ENCODE assay signal across 23 mouse cellular contexts in the genomic region with DNA sequence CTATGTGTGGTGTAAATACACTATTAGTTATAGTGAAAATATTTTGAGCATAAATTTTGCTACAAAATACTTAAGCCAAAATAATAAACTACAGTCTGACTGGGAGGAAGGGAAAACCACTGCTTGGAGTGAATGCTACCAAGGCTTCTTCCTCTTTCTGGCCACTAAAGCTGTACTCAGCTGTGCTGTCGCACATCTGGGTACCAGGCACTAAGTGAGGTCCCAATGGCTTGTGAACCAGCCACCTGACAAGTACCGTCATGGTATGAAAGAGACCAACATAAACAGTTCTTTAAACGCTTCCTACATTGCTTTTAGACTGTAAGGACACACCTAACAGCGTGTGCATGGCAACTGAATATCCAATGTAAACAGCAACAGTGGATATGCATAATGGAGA. TPM values are rescaled to one million over a fixed set of nuclear protein-coding genes. Genes with fewer than 3 reads are reported as not detected.
DNase-seq lines count a peak whose midpoint lies in the region; ATAC-seq and TF ChIP-seq lines count a peak whose summit lies in the region.
"Had no signal": no experiment of that assay in that cellular context is flagged by ENCODE, and none has a peak within 500 bp of the region (broad histone marks: within the 10 kb centered on the region; RNA-seq: fewer than 3 reads in every experiment).

No protein-coding gene starts in this region.

- peak overlapping the region; percentile 50; the same call in 1 of the 2 replicates for H3K4me2 ChIP-seq in CH12.LX (ENCODE audit: insufficient read depth, low read depth, poor library complexity, severe bottlenecking)
- H3K4me2 ChIP-seq in forebrain, embryonic 11.5 days (ENCODE audit: low read depth, low read length, severe bottlenecking): no peak overlapping the region
- H3K4me2 ChIP-seq in liver, embryonic 12.5 days: no peak overlapping the region
- H3K4me2 ChIP-seq: forebrain, embryonic 15.5 days; hindbrain, embryonic 13.5 days; intestine, embryonic 15.5 days had no signal

- no peaks in the 10 kb centered on the region; the same call in 1 of the 2 replicates for H3K79me2 ChIP-seq in CH12.LX (replicated peaks; ENCODE audit: control insufficient read depth, extremely low read depth, insufficient read depth, poor library complexity, severe bottlenecking)

- peak; percentile 62 for DNase-seq in CH12.LX (ENCODE audit: extremely low read depth)
- DNase-seq in splenic B cell, adult 2 months (ENCODE audit: low read depth, low spot score): peak; percentile 8
- no peak for DNase-seq in forebrain, embryonic 11.5 days (ENCODE audit: low spot score)
- no peak for DNase-seq in natural killer cell, adult 2 months (ENCODE audit: low spot score in 2 of 2)
- DNase-seq: adrenal gland, adult 8-10 months; adrenal gland, postnatal 25 days; B cell, adult 2 months; cerebellum, adult 11-12 months; cerebellum, adult 8-10 months; cerebellum, postnatal 10 days; cerebellum, postnatal 36 days; gastrocnemius, postnatal 25 days; heart, adult 2 months had no signal

- H3K36me3 ChIP-seq in CH12.LX (replicated peaks in 1 of 2; ENCODE audit: control insufficient read depth in 1 of 2, insufficient read depth in 1 of 2, low read length in 1 of 2): peaks cover 14 to 37% of the 10 kb centered on the region in 2 experiments
- peaks cover 9% of the 10 kb centered on the region for H3K36me3 ChIP-seq in splenic B cell, adult 2 months (ENCODE audit: control insufficient read depth, insufficient read depth, low read length, poor library complexity, severe bottlenecking)
- H3K36me3 ChIP-seq in forebrain, embryonic 11.5 days (ENCODE audit: control insufficient read depth, insufficient read depth, low read length): no peaks in the 10 kb centered on the region
- peaks cover 80% of the 10 kb centered on the region for H3K36me3 ChIP-seq in liver, embryonic 12.5 days
- H3K36me3 ChIP-seq: intestine, embryonic 15.5 days had no signal

- peaks cover 10 to 43% of the 10 kb centered on the region in 2 experiments for H3K4me1 ChIP-seq in CH12.LX (ENCODE audit: control insufficient read depth in 1 of 2, insufficient read depth in 2 of 2)
- H3K4me1 ChIP-seq in forebrain, embryonic 11.5 days (replicated peaks; ENCODE audit: control insufficient read depth, insufficient read depth, low read length): no peaks in the 10 kb centered on the region
- H3K4me1 ChIP-seq in liver, embryonic 12.5 days: no peaks in the 10 kb centered on the region
- H3K4me1 ChIP-seq: forebrain, embryonic 10.5 days; forebrain, embryonic 15.5 days; heart, embryonic 10.5 days; hindbrain, embryonic 10.5 days; hindbrain, embryonic 13.5 days; intestine, embryonic 15.5 days had no signal

- H3K4me3 ChIP-seq in CH12.LX (replicated peaks in 1 of 3; ENCODE audit: low read depth in 2 of 3, low read length in 2 of 3, poor library complexity in 1 of 3): peak overlapping the region in 1 of 3 experiments; percentile 19
- no peak overlapping the region for H3K4me3 ChIP-seq in forebrain, embryonic 11.5 days (ENCODE audit: low read depth, low read length)
- no peak overlapping the region for H3K4me3 ChIP-seq in liver, embryonic 12.5 days
- H3K4me3 ChIP-seq: forebrain, embryonic 10.5 days; forebrain, embryonic 15.5 days; heart, adult 2 months; heart, embryonic 10.5 days; hindbrain, embryonic 10.5 days; hindbrain, embryonic 13.5 days; intestine, embryonic 15.5 days had no signal

- H3K27me3 ChIP-seq in CH12.LX (replicated peaks): no peaks in the 10 kb centered on the region
- H3K27me3 ChIP-seq in splenic B cell, adult 2 months (ENCODE audit: control insufficient read depth, insufficient read depth, low read length, poor library complexity, severe bottlenecking): no peaks in the 10 kb centered on the region
- no peaks in the 10 kb centered on the region for H3K27me3 ChIP-seq in forebrain, embryonic 11.5 days (ENCODE audit: control insufficient read depth, insufficient read depth, low read length)
- no peaks in the 10 kb centered on the region for H3K27me3 ChIP-seq in liver, embryonic 12.5 days (replicated peaks)
- H3K27me3 ChIP-seq: forebrain, embryonic 15.5 days; hindbrain, embryonic 13.5 days; intestine, embryonic 15.5 days had no signal

- dilution Hi-C loops in CH12.LX (cut with MboI; ENCODE audit: extremely low pct_ligation_motif_present, extremely low pct_unique_long_range_greater_than_20kb, low sequenced_read_pairs): no loop called here

- TF ChIP-seq EP300 in CH12.LX (IDR thresholded peaks at IDR 0.05; ENCODE audit: low read length): peak; percentile 6; the same call in 1 of the 2 replicates

- 92% methylated on average over 4 of the region's 4 CpGs for WGBS in forebrain, embryonic 11.5 days
- 86% methylated on average over 4 of the region's 4 CpGs for WGBS in liver, embryonic 12.5 days (ENCODE audit: insufficient replicate concordance)

- in situ Hi-C loops in CH12.LX (cut with MboI; ENCODE audit: low pct_ligation_motif_present, low pct_unique_long_range_greater_than_20kb, low sequenced_read_pairs): no loop called here

- no peak for TF ChIP-seq RAD21 in CH12.LX (IDR thresholded peaks at IDR 0.05; ENCODE audit: low read depth, low read length)

- TF ChIP-seq POLR2A in CH12.LX (IDR thresholded peaks at IDR 0.05; ENCODE audit: low read depth, low read length): no peak

- H3K9ac ChIP-seq in CH12.LX (ENCODE audit: insufficient read depth, low read depth): no peak overlapping the region
- H3K9ac ChIP-seq in forebrain, embryonic 11.5 days (ENCODE audit: low read length): no peak overlapping the region
- H3K9ac ChIP-seq in liver, embryonic 12.5 days: no peak overlapping the region
- H3K9ac ChIP-seq: forebrain, embryonic 15.5 days; hindbrain, embryonic 13.5 days; intestine, embryonic 15.5 days had no signal

- no peak for TF ChIP-seq CTCF in CH12.LX (conservative IDR thresholded peaks at IDR 0.05 in 1 of 2, IDR thresholded peaks at IDR 0.05 in 1 of 2; ENCODE audit: low read depth in 2 of 2, low read length in 2 of 2)

- peak; percentile 88 to 90 for ATAC-seq in hematopoietic stem cell, adult 5-6 weeks (replicated peaks in 1 of 2; ENCODE audit: insufficient read depth in 1 of 2, low FRiP score in 2 of 2, low TSS enrichment in 1 of 2, low read depth in 1 of 2, poor library complexity in 2 of 2, severe bottlenecking in 2 of 2)
- ATAC-seq in forebrain, embryonic 11.5 days (replicated peaks; ENCODE audit: low FRiP score): no peak
- no peak for ATAC-seq in liver, embryonic 12.5 days
- ATAC-seq: activated CD4-positive, CD25-positive, alpha-beta regulatory T cell, adult 4 months; forebrain, embryonic 15.5 days; hindbrain, embryonic 16.5 days; intestine, embryonic 15.5 days had no signal

- H3K9me3 ChIP-seq in CH12.LX (replicated peaks; ENCODE audit: low read length): no peaks in the 10 kb centered on the region
- no peaks in the 10 kb centered on the region for H3K9me3 ChIP-seq in forebrain, embryonic 11.5 days (ENCODE audit: control insufficient read depth, low read length)
- no peaks in the 10 kb centered on the region for H3K9me3 ChIP-seq in liver, embryonic 12.5 days (replicated peaks)
- H3K9me3 ChIP-seq: forebrain, embryonic 10.5 days; forebrain, embryonic 15.5 days; heart, embryonic 10.5 days; hindbrain, embryonic 10.5 days; hindbrain, embryonic 13.5 days; intestine, embryonic 15.5 days had no signal

- H3K27ac ChIP-seq in CH12.LX (ENCODE audit: insufficient read depth, low read depth): peak overlapping the region; percentile 68
- H3K27ac ChIP-seq in forebrain, embryonic 11.5 days (ENCODE audit: low read depth, low read length): no peak overlapping the region
- H3K27ac ChIP-seq in liver, embryonic 12.5 days: no peak overlapping the region
- H3K27ac ChIP-seq: forebrain, embryonic 10.5 days; forebrain, embryonic 15.5 days; heart, adult 2 months; heart, embryonic 10.5 days; hindbrain, embryonic 10.5 days; hindbrain, embryonic 13.5 days; intestine, embryonic 15.5 days had no signal

TF ChIP-seq in CH12.LX, 34 proteins besides CTCF, POLR2A, EP300 and RAD21:
- no peak for TF ChIP-seq JUND (conservative IDR thresholded peaks at IDR 0.05; ENCODE audit: low read depth, low read length)
- TF ChIP-seq ETS1 (conservative IDR thresholded peaks at IDR 0.05; ENCODE audit: low read depth, low read length): peak; percentile 66

RNA-seq across cellular contexts. Expression of gene Hpf1, which starts 30.0 kb away (rescaled TPM):
- total RNA-seq in CH12.LX (2012; rRNA removed) (76.1 and 77.4 TPM in 2 replicates), CH12.LX (2014; rRNA removed) (95.0 and 110 TPM in 2 replicates)
- polyA plus RNA-seq in CH12.LX (2012; ENCODE audit: insufficient read length, low read depth): 132 and 135 TPM in 2 replicates
- total RNA-seq in hematopoietic stem cell, adult 5-6 weeks (2017): 90.7 and 118 TPM in 2 replicates
- polyA plus RNA-seq in forebrain, embryonic 11.5 days (2014; fragmentation: Nextera tagmentation; extraction: Ambion mirVana): 138 and 148 TPM in 2 replicates
- polyA plus RNA-seq in liver, embryonic 12.5 days (2016; fragmentation: Nextera tagmentation; extraction: Ambion mirVana): 110 and 120 TPM in 2 replicates

Comparison
In these comparisons a context has a peak if more than half of its experiments do, and no peak if none do; other contexts are left out.
1. DNase-seq: peak in CH12.LX (single experiment) and splenic B cell, adult 2 months (single experiment); none in forebrain, embryonic 11.5 days (single experiment) and natural killer cell, adult 2 months (0 of 2).
2. ATAC-seq: peak in hematopoietic stem cell, adult 5-6 weeks (2 of 2); none in forebrain, embryonic 11.5 days (single experiment) and liver, embryonic 12.5 days (single experiment).